Comparison of ENCODE assay signal across 21 mouse cellular contexts in genomic region chr14:77369070-77369469, GRCm38 (mm10).
DNase-seq lines count a peak whose midpoint lies in the region; TF ChIP-seq lines count a peak whose summit lies in the region.
"Had no signal": no experiment of that assay in that cellular context is flagged by ENCODE, and none has a peak within 500 bp of the region (broad histone marks: within the 10 kb centered on the region; RNA-seq: fewer than 3 reads in every experiment).

No protein-coding gene starts in this region.

- H3K4me3 ChIP-seq in gastrocnemius, adult 2 months = no peak overlapping the region
- H3K4me3 ChIP-seq: embryonic facial prominence, embryonic 10.5 days; embryonic facial prominence, embryonic 13.5 days; erythroblast, embryonic 14.5 days; forebrain, embryonic 12.5 days; forebrain, embryonic 15.5 days; heart, adult 2 months; hindbrain, embryonic 12.5 days; hindbrain, embryonic 15.5 days had no signal

- no peak for TF ChIP-seq CTCF in gastrocnemius, adult 2 months (IDR thresholded peaks at IDR 0.05)

- peak; percentile 36 for DNase-seq in gastrocnemius, adult 2 months
- no peak for DNase-seq in gastrocnemius, adult 18-20 months (ENCODE audit: low spot score)
- DNase-seq in heart, adult 11 months = peak; percentile 85
- DNase-seq in heart, adult 8-10 months (ENCODE audit: low spot score) = no peak
- peak; percentile 26 for DNase-seq in 3T3-L1 (ENCODE audit: low read depth, low spot score)
- DNase-seq in kidney, postnatal 36 days = no peak
- DNase-seq: adrenal gland, adult 8-10 months; adrenal gland, postnatal 25 days; B cell, adult 2 months; cerebellum, adult 11-12 months; cerebellum, adult 8-10 months; cerebellum, postnatal 10 days; embryo, embryonic 11 days; heart, adult 2 months had no signal

- H3K27ac ChIP-seq in gastrocnemius, adult 2 months = peak overlapping the region; percentile 3; the same call in 1 of the 2 replicates
- H3K27ac ChIP-seq: embryonic facial prominence, embryonic 10.5 days; embryonic facial prominence, embryonic 13.5 days; forebrain, embryonic 12.5 days; forebrain, embryonic 15.5 days; heart, adult 2 months; hindbrain, embryonic 12.5 days; hindbrain, embryonic 15.5 days had no signal

- intact Hi-C loops in gastrocnemius, adult 2 months (cut with DNase I) = no loop called here

Comparison
In these comparisons a context has a peak if more than half of its experiments do, and no peak if none do; other contexts are left out.
1. DNase-seq: peak in gastrocnemius, adult 2 months (single experiment), heart, adult 11 months (single experiment) and 3T3-L1 (single experiment); none in gastrocnemius, adult 18-20 months (single experiment), heart, adult 8-10 months (single experiment) and kidney, postnatal 36 days (0 of 2).